Mouse (Mus musculus) ovary, adult 18-20 months (tissue): Measurements from ENCODE around the gene Cd209c.

Experiments used
- DNase-seq: peaks from one replicate; pipeline ENCODE4 v3.0.0; 2022; ENCODE audit warnings: low spot score, mixed read lengths

The Cd209c gene

DNA sequence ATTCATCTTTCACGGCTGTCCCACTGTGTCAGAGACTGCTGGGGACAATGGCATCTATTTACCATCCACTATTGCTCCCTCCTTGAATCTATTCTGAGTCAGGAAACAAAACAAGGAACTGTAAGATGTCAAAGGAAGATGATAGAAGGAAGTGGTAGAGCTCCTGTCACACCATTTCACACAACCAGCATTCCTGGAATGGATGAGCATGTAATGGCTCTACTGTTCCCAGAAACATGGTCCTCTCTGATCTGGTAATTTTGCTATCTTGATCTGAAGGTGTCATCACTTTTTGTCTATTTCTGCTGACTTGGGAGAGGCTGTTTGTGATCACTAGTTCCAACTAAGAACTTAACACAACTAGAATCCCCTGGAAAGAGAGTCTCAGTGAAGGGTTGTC, at the start of gene Cd209c:
TSS of gene Cd209c (minus strand) at position 101 of the 400 bp plus-strand sequence.
- DNase-seq = no peak

DNA sequence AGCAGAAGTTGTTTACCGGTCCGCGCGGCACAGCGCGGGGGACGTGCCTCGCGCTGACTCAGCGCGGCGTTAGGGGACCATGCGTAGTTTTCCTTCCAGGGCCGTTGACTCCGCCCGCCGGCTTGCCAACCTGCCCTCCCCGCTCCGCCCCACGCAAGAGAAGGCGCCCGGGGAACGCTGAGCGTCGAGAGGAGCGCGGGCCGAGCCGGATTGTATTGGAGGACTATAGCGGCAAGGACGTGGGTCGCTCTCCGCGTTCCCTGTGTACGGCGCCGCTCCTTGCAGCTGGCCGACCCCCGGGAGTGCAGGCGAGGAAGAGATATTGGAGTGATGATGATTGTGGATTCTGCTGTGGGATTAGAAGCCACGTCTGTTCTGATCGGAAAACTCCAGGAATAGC, 39.7 kb upstream of the Cd209c start:
- no peak for DNase-seq

DNA sequence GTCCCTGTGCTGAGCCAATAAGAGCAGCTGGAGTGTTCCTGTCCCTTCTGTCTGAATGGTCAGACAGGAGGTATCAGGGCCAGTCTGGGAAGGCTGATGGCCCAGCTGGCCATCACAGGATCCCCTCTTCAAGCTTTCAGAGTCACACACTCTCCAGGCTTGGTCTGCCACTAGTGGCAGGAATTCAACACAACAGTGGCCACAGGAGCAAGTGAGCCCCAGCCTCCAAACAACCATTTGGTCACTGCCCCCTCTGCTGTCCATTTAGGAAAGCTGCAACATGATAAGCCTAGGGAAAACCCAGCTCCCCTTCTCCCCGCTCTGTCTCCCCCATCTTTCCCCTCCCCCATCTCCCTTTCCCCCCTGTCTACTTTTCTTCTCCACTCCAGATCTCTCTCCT, 1.5 kb upstream of the Cd209c start:
- DNase-seq = no peak

DNA sequence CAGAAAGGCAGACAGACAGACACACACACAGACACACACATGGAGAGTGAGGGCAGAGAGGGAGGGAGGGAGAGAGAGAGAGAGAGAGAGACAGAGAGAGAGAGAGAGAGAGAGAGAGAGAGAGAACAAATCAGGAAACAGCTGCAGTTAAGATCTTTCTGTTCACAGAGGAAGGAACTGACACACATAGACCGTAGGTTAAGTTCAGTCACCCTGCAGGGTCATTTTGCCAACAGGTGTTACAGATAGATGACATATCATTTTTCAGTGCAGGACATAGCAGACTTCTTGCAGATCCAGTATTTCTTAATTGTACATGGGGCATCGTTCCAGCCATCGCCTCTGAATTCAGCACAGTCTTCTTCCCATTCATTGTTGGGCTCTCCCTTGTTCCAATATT, 14.5 kb downstream of the Cd209c start:
- no peak for DNase-seq

DNA sequence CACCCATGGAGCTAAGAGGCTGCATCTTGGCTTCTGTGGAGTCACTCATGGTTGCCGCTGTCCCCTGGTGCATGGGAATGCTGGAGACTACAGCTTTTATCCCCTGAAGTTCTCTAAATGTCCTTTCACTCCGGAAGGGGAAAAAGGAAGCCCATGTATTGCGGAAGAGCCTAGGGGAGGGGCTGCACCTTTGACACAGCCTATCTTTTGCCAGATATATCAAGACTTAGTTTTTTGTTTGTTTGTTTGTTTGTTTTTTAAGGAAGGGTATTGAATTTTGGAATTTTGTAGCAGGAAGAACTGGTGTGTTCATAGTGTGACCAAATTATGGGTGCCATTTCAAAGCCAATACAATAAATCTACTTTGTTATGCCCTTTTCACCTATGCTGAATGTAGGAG, 27.8 kb downstream of the Cd209c start, which contains the start of gene Cd209b:
TSS of gene Cd209b (minus strand) at position 101 of the 400 bp plus-strand sequence.
- no peak for DNase-seq
